Mouse (Mus musculus): ENCODE results near the gene Tex44. TPM values are rescaled to one million over a fixed set of nuclear protein-coding genes. Genes with fewer than 3 reads are reported as not detected.

The Tex44 gene
- polyA plus RNA-seq, 1 experiment from 2014 or later: not detected

Other genes with a start within 250 kb of the Tex44 start
- 5.0 and 6.2 TPM in 2 replicates for gene B3gnt7, start 123.5 kb upstream of the Tex44 start, polyA plus RNA-seq (2015; fragmentation: Nextera tagmentation; extraction: Ambion mirVana)
- gene Ncl, start 66.9 kb upstream of the Tex44 start, polyA plus RNA-seq (2015; fragmentation: Nextera tagmentation; extraction: Ambion mirVana): 356 and 369 TPM in 2 replicates
- gene Nmur1, start 101 bp upstream of the Tex44 start, polyA plus RNA-seq (2015; fragmentation: Nextera tagmentation; extraction: Ambion mirVana): not detected in 2 replicates
- gene Ptma, start 100.4 kb downstream of the Tex44 start, polyA plus RNA-seq (2015; fragmentation: Nextera tagmentation; extraction: Ambion mirVana): 1,783 and 2,088 TPM in 2 replicates
- gene Pde6d, start 156.3 kb downstream of the Tex44 start, polyA plus RNA-seq (2015; fragmentation: Nextera tagmentation; extraction: Ambion mirVana): 65.5 and 66.5 TPM in 2 replicates
- 36.0 and 36.6 TPM in 2 replicates for gene Cops7b, start 156.6 kb downstream of the Tex44 start, polyA plus RNA-seq (2015; fragmentation: Nextera tagmentation; extraction: Ambion mirVana)
- gene Nppc, start 244.2 kb downstream of the Tex44 start, polyA plus RNA-seq (2015; fragmentation: Nextera tagmentation; extraction: Ambion mirVana): 8.6 and 9.5 TPM in 2 replicates

All from limb, embryonic 15.5 days (tissue).